Mouse (Mus musculus): ENCODE data around the gene Nlrx1. TPM values are rescaled to one million over a fixed set of nuclear protein-coding genes. Genes with fewer than 3 reads are reported as not detected.

Nlrx1 gene
- polyA plus RNA-seq, 1 experiment from 2014 or later: 3.1 TPM

- H3K9me3 ChIP-seq: no peaks in the 10 kb centered on the region
- no peak for DNase-seq (ENCODE audit: low spot score)
- H3K36me3 ChIP-seq: peaks cover 72% of the 10 kb centered on the region
Measured at GRCm38 (mm10) chr9:44292490-44292889, 24.1 kb upstream of the Nlrx1 start.

GRCm38 (mm10) chr9:44288959-44289291 is 20.5 kb upstream of the Nlrx1 start:
- peaks cover 29% of the 10 kb centered on the region for H3K4me1 ChIP-seq
- WGBS: 5% methylated on average over 11 of the region's 11 CpGs
- no peaks in the 10 kb centered on the region for H3K9me3 ChIP-seq
- peaks cover 40% of the 10 kb centered on the region for H3K36me3 ChIP-seq
- peaks cover 47% of the 10 kb centered on the region for H3K27me3 ChIP-seq (ENCODE audit: insufficient read depth, poor library complexity, severe bottlenecking)
- peak overlapping the region; percentile 75; the same call in 1 of the 2 replicates for H3K27ac ChIP-seq
- DNase-seq (ENCODE audit: low spot score): peak; percentile 83
- H3K4me3 ChIP-seq: peak overlapping the region; percentile 70

More at GRCm38 (mm10) chr9:44292490-44292889, 24.1 kb upstream of the Nlrx1 start:
- peaks cover 20% of the 10 kb centered on the region for H3K4me1 ChIP-seq
- peaks cover 22% of the 10 kb centered on the region; the same call in 1 of the 2 replicates for H3K27me3 ChIP-seq (ENCODE audit: insufficient read depth, poor library complexity, severe bottlenecking)
- 67% methylated on average over 3 of the region's 3 CpGs for WGBS
- H3K4me3 ChIP-seq: no peak overlapping the region
- no peak overlapping the region for H3K27ac ChIP-seq

- DNase-seq (ENCODE audit: low spot score): peak; percentile 93
- under 1% methylated on average over 38 of the region's 38 CpGs for WGBS
- Histone ChIP-seq H3K27ac (peak within 1 kb of the TSS; percentile 75), H3K27me3 (ENCODE audit: insufficient read depth, poor library complexity, severe bottlenecking) (peaks cover 47% of the 10 kb centered on the region), H3K36me3 (peaks cover 34% of the 10 kb centered on the region), H3K9me3 (no peaks in the 10 kb centered on the region), H3K4me3 (peak within 1 kb of the TSS; percentile 70), H3K4me1 (peaks cover 30% of the 10 kb centered on the region)
Measured at GRCm38 (mm10) chr9:44288076-44288958, 19.9 kb upstream of the Nlrx1 start, which contains the start of gene Abcg4. TSS of gene Abcg4 (minus strand) at chr9:44288615.

- peak overlapping the region; percentile 75 for H3K27ac ChIP-seq
- no peaks in the 10 kb centered on the region for H3K9me3 ChIP-seq
- peaks cover 35% of the 10 kb centered on the region for H3K4me1 ChIP-seq
- DNase-seq (ENCODE audit: low spot score): peak; percentile 79
- 1% methylated on average over 47 of the region's 47 CpGs for WGBS
- H3K4me3 ChIP-seq: peak overlapping the region; percentile 70
- peaks cover 47% of the 10 kb centered on the region for H3K27me3 ChIP-seq (ENCODE audit: insufficient read depth, poor library complexity, severe bottlenecking)
- H3K36me3 ChIP-seq: peaks cover 26% of the 10 kb centered on the region
Measured at GRCm38 (mm10) chr9:44287401-44288075, 19.1 kb upstream of the Nlrx1 start.

GRCm38 (mm10) chr9:44287003-44287400 is 18.6 kb upstream of the Nlrx1 start:
- WGBS: 8% methylated on average over 11 of the region's 11 CpGs
- Histone ChIP-seq H3K9me3 (no peaks in the 10 kb centered on the region), H3K27ac (peak overlapping the region; percentile 75), H3K4me1 (peaks cover 35% of the 10 kb centered on the region), H3K4me3 (peak overlapping the region; percentile 70), H3K36me3 (peaks cover 21% of the 10 kb centered on the region), H3K27me3 (ENCODE audit: insufficient read depth, poor library complexity, severe bottlenecking) (peaks cover 47% of the 10 kb centered on the region)
- peak; percentile 78 for DNase-seq (ENCODE audit: low spot score)

GRCm38 (mm10) chr9:44286256-44286850 is 18.0 kb upstream of the Nlrx1 start:
- peaks cover 14% of the 10 kb centered on the region for H3K36me3 ChIP-seq
- 9% methylated on average over 6 of the region's 6 CpGs for WGBS
- H3K4me3 ChIP-seq: peak overlapping the region; percentile 70; the same call in 1 of the 2 replicates
- no peaks in the 10 kb centered on the region for H3K9me3 ChIP-seq
- H3K4me1 ChIP-seq: peaks cover 35% of the 10 kb centered on the region
- DNase-seq (ENCODE audit: low spot score): no peak
- peaks cover 51% of the 10 kb centered on the region for H3K27me3 ChIP-seq (ENCODE audit: insufficient read depth, poor library complexity, severe bottlenecking)
- H3K27ac ChIP-seq: 0 out of 2 replicates have a peak overlapping the region, but pooled peaks have one; percentile 75

GRCm38 (mm10) chr9:44283183-44283582 is 14.8 kb upstream of the Nlrx1 start:
- H3K4me1 ChIP-seq: peaks cover 22% of the 10 kb centered on the region
- DNase-seq (ENCODE audit: low spot score): no peak
- H3K27me3 ChIP-seq (ENCODE audit: insufficient read depth, poor library complexity, severe bottlenecking): peaks cover 40% of the 10 kb centered on the region
- WGBS: 45% methylated on average over 5 of the region's 5 CpGs
- no peaks in the 10 kb centered on the region for H3K9me3 ChIP-seq
- no peak overlapping the region for H3K4me3 ChIP-seq
- H3K36me3 ChIP-seq: peaks cover 9% of the 10 kb centered on the region; the same call in 1 of the 2 replicates
- no peak overlapping the region for H3K27ac ChIP-seq

- Histone ChIP-seq H3K4me1 (peaks cover 18% of the 10 kb centered on the region), H3K27ac (no peak overlapping the region), H3K27me3 (ENCODE audit: insufficient read depth, poor library complexity, severe bottlenecking) (peaks cover 18% of the 10 kb centered on the region; the same call in 1 of the 2 replicates), H3K9me3 (no peaks in the 10 kb centered on the region), H3K36me3 (0 out of 2 replicates have a peak, but pooled peaks cover 3% of the 10 kb centered on the region), H3K4me3 (no peak overlapping the region)
- WGBS: 89% methylated on average over 4 of the region's 4 CpGs
- no peak for DNase-seq (ENCODE audit: low spot score)
Measured at GRCm38 (mm10) chr9:44269973-44270372, 1.6 kb upstream of the Nlrx1 start.

- H3K4me1 ChIP-seq: peaks cover 18% of the 10 kb centered on the region
- no peak for DNase-seq (ENCODE audit: low spot score)
- WGBS: 81% methylated on average over 3 of the region's 3 CpGs
- H3K27ac ChIP-seq: no peak overlapping the region
- 0 out of 2 replicates have a peak, but pooled peaks cover 2% of the 10 kb centered on the region for H3K36me3 ChIP-seq
- H3K9me3 ChIP-seq: no peaks in the 10 kb centered on the region
- H3K4me3 ChIP-seq: no peak overlapping the region
- H3K27me3 ChIP-seq (ENCODE audit: insufficient read depth, poor library complexity, severe bottlenecking): peaks cover 13% of the 10 kb centered on the region; the same call in 1 of the 2 replicates
Measured at GRCm38 (mm10) chr9:44269077-44269476, 678 bp upstream of the Nlrx1 start.

GRCm38 (mm10) chr9:44268027-44268360 is 405 bp downstream of the Nlrx1 start:
- peak overlapping the region; percentile 72 for H3K4me3 ChIP-seq
- H3K9me3 ChIP-seq: no peaks in the 10 kb centered on the region
- peak; percentile 92 for DNase-seq (ENCODE audit: low spot score)
- peaks cover 18% of the 10 kb centered on the region for H3K4me1 ChIP-seq
- no peaks in the 10 kb centered on the region for H3K36me3 ChIP-seq
- WGBS: 4% methylated on average over 28 of the region's 28 CpGs
- H3K27ac ChIP-seq: peak overlapping the region; percentile 94
- H3K27me3 ChIP-seq (ENCODE audit: insufficient read depth, poor library complexity, severe bottlenecking): peaks cover 11% of the 10 kb centered on the region; the same call in 1 of the 2 replicates

- H3K4me1 ChIP-seq: peaks cover 18% of the 10 kb centered on the region
- H3K4me3 ChIP-seq: peak overlapping the region; percentile 72
- H3K36me3 ChIP-seq: no peaks in the 10 kb centered on the region
- no peaks in the 10 kb centered on the region for H3K9me3 ChIP-seq
- peaks cover 14% of the 10 kb centered on the region; the same call in 1 of the 2 replicates for H3K27me3 ChIP-seq (ENCODE audit: insufficient read depth, poor library complexity, severe bottlenecking)
- WGBS: 7% methylated on average over 23 of the region's 23 CpGs
- no peak for DNase-seq (ENCODE audit: low spot score)
- H3K27ac ChIP-seq: peak overlapping the region; percentile 94
Measured at GRCm38 (mm10) chr9:44267319-44268026, 926 bp downstream of the Nlrx1 start.
